Mouse (Mus musculus) erythroblast, embryonic 14.5 days (primary cell): ENCODE results near the gene 4931406C07Rik.

ENCODE experiments used
- GATA1 ChIP-seq: IDR thresholded peaks from 2 replicates; pipeline ENCODE4 v1.6.1; 2012; ENCODE audit warnings: low read length, inconsistent platforms, mixed read lengths
- TAL1 ChIP-seq: IDR thresholded peaks from 3 replicates; pipeline ENCODE4 v1.6.1; 2012; ENCODE audit warnings: low read length, inconsistent platforms, mixed read lengths

DNA sequence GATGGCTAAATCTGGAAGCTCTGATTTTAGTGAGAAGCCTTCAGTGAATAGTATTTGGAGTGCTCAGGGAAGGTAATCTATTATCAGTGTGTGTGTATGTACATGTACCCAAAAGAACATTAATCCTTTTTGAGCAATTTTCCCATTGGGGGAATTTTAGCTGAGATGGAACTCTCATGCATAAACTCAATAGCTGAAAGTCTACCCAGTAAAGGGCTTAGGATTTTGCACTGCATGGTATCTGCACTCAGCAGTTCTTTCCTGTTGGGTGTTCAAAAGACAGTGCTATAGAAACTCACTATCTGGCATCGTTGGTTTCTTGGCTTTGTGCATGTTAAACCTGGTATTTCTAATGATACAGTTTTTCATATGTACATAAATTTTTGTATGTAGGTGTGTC, 8.4 kb upstream of the 4931406C07Rik start:
- TF ChIP-seq TAL1 = no peak
- TF ChIP-seq GATA1 = no peak
